Mouse (Mus musculus): ENCODE results near the gene Boc.
A peak's percentile ranks its signal among the peaks of the same experiment; 100 is the strongest.

Gene Boc

DNA sequence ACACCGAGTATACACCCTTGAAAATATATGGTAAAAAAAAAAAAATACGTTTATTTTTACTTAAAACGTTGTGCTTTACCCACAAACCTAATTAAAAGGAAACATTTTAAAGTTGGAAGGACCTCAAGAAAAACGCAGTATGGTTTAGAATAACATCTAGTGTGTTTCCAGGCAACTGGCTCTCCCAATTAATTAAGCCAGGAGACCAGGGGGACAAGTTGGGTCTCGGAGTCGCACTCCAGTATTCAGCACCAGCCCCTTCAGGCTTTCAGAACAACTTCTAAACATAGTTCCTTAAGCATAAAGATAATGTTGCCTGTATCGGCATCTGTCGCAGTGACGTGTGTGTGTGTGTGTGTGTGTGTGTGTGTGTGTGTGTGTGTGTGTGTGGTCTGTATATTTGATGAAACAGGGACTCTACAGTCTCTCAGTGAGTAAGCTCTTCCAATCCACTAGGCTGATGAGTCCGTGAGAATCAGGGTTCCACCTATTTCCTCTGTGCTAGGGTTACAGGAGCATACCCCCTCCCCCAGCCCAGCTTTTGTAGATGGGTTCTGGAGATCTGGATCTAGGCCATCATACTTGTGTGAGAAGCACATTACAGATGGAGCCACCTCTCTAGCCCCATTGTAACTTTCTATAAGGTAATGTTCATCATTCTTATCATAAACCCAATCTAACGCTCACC is 31.3 kb downstream of the Boc start:
- DNase-seq (ENCODE audit: low spot score) = no peak

DNA sequence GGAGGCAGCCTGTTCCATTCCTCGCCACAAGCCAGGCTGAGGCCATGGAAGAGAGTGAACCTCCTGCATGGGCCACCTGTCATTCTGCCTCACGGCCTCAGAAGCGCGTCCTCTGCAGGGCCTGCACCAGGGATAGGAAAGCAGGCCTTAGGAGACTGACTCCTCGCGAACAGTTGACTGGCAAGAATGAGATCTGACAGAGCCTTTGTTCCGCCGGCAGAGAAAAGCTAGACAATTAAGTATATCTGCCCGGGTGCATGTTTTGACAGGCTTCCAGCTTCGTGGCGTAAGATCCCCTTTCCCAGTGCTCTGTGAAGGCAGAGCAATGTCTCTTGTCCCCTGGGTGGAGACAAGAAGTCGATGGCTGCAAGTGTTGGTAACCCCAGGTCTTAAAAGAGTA is 32.0 kb downstream of the Boc start:
- DNase-seq (ENCODE audit: low spot score) = no peak

DNA sequence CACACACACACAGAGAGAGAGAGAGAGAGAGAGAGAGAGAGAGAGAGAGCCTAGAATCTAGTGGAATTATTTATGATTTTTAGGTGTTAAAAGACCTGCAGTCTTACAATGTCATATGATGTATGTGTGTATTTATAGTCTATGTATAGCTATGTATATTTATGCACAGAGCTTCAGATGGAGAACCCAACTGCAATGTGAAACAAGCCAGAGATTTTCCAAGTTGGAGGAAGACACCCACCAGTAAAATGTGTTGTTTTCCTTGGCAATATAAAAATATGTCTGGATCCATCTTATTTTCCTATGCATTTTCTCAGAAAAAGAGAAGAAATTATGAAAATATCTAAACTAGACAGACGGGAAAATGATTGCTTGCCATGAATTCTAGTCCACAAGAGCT is 32.7 kb downstream of the Boc start:
- no peak for DNase-seq (ENCODE audit: low spot score)

DNA sequence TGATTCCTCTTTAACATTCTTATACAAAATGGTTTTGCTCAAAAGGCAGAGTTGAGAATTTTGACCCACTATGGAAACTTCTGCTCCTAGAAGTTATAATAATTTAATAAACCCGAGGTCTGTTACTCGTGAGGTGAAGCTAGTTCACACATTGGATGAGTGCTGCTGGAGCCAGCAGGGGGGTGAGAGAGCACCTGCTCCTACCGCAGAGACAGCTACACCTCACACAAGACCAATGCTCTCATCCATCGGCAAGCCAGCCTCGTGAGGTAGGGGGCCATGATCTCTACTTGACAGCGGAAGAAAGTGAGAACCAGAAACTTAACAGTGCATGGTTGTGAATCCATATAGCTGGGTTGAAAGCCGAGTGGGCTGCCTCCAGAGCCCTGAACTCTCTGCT is 35.1 kb downstream of the Boc start:
- DNase-seq (ENCODE audit: low spot score) = no peak

DNA sequence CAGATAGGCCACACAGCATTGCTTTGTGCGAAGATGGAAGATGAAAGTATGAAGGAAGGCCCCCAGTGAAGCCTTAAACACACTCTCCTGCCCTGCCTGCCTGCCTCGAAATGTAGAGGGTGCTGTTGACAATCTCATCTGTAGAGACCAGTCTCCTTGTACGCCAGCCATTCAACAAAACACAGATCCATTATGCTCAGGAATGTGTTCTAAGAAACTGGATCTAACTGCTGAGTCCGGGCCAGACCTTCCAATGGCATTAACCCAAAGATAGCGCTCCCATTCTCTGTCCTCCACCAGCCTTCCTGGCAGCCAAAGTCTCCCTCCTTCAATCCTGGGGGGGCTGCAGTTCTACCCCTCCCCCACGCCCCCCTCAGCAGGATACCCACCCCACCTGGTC is 42.2 kb downstream of the Boc start:
- DNase-seq (ENCODE audit: low spot score) = no peak

DNA sequence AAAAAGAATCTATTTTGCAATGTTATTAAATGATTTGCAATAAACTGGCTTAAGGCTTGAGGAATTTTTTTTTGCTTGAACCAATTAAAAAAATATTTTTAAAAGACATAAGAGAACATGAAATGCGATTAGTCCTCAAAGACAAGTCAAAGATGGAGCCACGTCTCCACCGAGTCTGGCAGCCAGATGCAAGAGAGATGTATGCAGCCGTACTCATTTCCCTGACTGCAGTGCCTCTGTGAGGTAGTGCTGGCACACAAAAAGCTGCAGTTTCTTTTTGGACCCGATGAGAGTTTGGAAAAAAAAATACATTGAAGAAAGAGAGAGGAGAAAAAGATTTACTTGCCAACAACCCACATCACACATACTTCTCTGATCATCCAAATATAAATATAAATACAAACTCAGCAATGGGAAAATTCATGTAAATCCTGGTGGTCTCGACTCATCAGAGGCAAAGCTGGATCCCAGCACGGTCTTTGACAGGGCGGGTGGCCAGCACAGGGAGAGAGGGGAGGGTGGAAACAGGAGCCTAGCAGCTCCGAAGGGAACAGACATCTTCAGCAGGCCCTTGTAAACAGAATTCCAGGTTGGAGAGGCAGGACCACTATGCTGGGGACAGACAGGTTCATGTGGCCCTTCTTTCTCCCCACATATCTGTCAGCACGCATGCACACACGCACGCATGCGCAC is 48.0 kb downstream of the Boc start:
- no peak for DNase-seq (ENCODE audit: low spot score)

DNA sequence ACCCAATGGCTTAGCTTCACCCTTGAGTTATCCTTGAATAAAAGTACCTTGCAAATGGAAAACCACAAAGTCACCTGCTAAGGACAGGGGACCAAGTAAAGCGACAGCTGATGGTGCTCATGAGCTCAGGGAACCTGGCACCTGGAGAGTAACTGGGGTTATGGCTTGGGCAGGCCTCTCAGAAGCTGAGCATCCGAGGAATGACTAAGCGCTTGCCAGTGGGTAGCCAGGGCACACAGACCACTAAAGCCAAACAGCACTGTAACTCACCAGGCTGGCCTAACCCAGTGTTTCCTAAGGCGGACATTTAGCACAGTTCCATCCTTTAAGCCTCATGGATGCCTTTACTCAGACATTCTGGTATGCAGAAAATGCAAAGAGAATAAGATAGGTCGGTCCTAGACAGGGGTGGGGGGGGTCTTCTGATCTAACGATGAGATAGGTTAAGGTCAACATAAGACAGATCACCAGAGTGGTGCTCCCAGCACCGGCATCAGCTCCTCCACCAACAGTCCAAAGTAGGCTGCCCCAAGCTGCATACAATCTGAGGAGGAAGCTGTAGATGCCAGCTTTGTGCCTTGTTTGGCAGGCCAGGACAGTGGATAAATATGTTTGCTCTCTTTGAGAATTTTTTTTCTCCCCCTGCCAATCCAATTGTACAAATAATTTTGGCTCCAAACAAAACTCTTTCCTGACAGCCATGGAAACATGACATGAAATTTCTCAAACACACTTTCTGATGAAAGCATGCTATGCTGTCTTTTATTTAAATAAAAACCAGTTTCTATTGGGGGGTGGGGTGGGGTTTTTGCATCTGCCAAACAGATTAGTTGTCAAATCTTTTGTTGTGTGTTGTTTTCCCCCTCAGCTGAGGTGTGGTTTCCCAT is 49.0 kb downstream of the Boc start:
- no peak for DNase-seq (ENCODE audit: low spot score)

DNA sequence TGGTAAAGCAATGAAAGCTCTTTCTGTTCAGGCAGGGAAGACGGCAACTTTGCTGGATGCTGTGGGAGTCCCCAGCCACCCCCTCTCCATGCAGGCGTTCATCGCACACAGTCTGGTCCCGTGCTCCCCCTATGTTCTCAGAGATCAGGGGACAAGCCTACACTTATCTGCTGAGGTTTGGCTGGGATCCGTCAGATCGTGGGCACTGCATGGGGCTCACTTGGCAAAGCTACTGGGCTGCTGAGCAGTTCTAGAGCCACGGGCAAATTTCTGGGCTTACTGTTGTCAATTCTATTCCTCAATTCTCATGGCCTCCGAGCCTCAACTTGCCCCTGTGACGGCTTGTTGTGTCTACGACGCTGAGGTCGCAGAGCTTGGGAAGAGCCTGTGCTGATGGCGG is 49.9 kb downstream of the Boc start:
- no peak for DNase-seq (ENCODE audit: low spot score)

DNA sequence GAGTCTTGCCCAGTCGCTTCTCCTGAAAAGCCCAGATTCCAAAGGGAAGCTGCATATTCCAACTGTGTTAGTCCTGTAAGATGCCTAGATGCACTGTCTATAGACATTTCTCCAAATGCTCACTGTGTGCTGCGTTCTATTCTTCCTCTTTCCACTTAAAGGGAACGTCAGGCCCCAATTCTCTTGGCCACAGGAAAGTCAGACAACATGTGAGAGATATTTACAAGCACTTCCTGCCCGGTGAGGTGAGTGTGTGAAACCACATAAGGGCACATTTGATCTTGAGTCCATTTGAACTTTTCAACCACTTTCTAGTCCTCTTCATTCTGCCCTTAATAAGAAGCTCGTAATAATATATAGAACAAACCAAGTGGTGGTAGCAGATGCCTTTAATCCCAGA is 50.7 kb downstream of the Boc start:
- DNase-seq (ENCODE audit: low spot score) = no peak

DNA sequence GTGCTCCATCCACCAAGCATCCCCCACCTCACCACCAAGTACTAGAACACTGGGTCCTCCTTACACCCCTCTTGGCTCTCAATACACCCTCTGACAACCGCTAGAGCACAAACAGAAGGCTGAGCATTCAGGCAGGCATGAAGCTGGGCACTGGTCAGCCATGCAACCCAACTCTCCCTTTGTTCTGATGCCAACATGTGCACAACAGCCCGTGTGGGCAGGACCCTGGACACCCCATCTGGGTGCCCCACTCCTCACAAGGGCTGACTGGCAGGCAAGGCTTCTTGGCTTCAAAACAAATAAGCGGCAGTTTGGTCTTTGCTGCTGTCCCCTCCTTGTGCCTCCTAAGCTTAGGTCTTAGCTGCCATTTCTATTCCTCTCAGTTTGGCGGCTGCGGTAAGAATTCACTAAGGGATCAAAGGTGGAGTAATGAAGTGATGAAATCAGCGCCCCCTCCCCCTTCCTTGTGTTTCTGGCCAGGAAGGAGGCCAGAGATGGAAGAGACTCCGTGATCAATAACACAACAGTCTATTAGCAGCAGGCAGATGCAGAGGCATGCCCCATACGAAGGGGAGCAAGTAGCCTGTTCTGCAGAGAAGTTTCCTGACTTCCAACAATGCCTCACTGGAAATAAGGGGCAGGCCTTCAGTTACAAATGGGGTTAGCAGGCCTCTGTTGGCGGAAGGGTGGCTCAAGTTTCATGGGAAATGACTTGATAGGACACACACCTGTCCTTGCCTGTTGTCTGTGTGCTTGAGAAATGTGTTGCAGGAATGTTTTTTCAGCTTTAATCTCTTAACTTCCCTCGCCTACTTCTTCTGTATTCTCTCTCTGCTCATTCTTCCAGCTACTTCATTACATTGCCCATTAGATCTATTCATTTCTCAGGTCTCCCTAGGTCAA is 51.4 kb downstream of the Boc start:
- DNase-seq (ENCODE audit: low spot score) = no peak

DNA sequence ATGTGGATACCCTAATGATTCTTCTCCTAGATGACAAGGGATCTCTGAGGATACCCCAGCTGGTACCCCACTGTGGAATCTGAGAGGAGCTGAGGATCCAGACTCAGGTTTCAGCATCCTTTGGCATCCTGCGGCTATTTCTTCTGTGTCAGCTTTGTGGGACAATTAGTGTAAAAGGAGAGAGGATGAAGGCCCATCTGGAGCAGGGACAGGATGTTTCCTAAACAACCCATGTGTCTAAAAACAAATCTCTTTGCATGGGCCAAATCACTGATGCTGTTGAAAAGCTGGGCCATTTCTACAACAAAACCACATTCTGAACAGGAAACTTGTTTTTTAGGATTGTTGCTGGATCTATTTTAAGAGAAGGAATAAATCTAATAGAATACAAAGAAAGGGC is 53.5 kb downstream of the Boc start:
- no peak for DNase-seq (ENCODE audit: low spot score)

DNA sequence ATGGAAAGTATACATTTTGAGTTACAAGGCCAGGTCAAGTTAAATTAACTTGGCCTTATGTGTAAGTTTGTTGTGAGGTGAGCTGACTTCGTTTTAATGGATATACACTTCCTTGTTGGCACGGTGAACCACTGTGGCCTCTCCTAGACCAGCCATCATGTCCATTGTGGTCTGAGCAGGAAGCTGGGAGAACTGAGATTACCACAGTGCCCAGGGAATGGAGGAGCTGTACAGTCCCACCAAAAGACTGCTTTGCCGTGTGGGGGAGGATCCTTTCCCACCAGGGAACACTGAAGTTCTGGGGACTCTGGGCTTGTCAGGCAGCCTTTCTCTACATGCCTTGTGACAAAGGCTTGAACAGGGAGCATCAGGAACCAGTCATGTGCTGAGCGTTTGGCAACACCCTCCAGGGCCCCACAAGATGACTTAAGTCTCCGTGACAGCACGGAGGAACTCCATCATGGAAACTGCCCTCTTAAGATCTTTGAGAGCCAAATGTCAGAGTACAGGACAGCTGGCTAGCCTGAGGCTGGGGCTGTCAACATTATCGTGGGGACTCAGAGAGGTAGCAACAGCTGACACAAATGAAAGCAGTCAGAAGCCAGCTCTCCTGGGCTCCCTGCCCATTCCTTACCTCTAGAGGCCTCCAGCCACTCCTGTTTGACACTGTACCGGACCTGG is 55.7 kb downstream of the Boc start:
- no peak for DNase-seq (ENCODE audit: low spot score)

DNA sequence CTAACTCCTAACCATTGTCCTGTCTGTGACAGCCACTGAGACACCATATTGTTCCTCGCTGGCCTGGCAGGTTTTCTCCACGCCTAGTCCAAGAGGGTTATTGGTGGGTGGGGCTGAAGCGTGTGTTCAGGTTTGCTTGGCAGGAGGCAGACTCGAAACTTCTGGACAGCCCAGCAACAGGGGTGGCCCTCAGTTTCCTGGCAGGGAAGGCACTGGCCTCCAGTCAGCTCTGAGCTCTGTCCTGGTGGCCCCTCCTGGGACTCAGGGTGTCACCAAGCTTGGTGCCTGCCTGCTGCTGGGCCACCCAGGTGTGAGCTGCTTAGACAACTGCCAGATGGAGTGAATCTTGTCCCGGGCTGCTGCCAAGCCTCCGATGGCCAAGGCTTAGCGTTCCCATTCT is 56.4 kb downstream of the Boc start:
- peak; percentile 30 for DNase-seq (ENCODE audit: low spot score)

DNA sequence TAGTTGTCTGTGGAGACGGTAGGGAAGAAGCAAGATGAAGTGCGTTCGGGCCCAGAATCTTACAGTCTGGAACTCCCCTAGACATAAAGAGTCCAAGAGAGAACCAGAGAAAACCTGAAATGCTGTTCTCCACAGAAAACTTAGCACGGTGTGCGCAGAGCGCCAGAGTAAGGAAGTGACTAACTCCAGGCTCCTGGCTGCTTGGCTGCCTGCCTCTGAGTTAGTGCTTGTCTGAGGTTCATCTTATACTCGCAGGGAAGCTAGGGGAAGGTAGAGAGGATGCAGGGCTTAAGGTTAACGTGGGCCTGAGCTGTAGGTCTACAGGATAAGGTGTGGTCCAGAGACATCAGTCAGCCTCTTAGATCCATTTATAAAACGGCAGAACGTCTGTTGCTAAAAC is 56.9 kb downstream of the Boc start:
- DNase-seq (ENCODE audit: low spot score) = no peak

DNA sequence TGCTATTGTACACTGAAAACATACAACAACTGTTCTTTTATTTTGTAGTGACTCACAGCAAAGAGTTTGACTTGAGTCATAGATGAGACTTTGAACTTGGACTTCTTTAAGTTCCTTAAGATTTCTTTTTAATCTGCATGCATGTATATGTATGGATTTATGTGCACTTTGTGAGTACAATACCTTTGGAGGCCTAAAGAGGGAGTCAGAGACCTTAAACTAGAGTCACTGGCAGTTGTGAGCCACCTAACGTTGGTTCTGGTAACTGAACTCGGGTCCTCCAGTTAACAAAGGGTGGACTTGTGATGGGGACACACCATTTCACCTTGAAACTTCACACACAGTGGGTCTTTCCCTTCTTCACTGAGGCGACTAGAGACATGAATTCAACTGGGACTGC is 60.2 kb downstream of the Boc start:
- no peak for DNase-seq (ENCODE audit: low spot score)

DNA sequence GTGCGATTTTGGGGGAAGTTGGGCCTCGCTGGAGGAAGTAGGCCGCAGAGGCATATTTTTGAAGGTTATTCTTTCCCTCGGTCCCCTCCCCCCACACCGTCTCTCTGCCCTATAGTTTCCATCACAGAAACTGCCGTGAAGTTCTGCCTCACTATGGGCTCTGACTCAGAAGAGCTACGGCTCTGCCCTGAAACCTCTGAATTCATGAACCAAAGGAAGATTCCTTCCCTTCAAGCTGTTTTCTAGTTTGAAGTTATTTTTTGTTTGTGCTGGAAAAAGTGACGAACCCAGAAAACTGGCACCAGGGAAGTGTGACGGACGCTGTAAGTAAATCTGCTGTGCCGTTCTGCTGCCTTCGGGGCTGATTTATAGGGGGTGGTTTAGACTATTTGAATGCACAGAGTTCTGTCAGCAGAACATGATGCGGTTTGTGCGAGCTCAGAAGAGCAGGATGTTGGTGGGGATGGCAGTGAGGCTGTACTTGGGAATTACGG is 61.7 kb downstream of the Boc start:
- DNase-seq (ENCODE audit: low spot score) = no peak

DNA sequence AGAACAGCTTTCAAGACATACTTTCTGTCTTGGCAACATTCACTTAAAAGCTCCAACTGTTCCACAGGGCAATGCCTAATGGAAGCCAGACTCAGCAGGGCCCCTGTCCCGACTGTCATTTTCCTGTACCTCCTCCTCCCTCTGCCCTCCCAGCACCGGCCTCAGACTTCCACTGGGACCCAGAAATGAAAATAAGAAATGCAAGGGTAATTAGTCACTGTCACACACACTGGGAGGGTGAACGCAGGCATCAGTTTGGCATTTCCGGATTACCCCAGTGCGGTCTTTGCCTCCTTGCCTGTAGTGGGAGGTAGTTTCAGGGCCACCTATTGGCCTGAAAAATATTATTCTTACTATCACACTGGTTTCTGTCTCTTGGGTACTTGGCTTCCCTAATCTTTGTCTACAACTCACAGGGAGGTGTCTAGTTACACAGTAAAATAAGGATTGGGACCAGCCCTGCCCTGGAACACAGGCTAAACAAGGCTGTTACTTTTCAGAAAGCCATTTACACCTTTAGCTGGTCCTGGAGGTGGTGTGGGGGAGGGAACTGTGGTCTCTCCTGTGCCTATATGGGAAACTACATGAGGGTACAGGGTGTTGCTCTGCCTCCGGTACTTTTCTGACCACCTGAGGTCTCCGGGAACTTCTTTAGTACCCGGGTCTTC is 64.1 kb downstream of the Boc start:
- no peak for DNase-seq (ENCODE audit: low spot score)

DNA sequence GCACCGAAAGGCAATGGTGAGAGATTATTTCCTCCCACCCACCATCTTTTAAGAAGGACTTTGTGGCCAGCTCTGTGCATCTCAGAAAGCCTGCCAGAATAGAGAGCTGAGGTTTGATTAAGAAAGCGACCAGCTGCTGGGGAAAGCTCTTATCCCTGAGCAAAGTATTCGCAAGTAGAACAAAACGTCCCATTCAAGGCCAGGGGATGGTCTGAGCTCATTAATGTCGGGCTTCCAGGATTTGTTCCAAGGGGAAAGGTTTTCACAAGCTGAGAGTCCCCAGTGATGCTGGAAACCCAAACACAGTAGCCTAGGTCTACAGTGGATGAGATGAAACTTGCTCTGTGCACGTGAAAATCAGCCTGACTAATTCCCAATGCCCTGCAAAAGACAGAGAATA is 64.8 kb downstream of the Boc start:
- peak; percentile 43 for DNase-seq (ENCODE audit: low spot score)

DNA sequence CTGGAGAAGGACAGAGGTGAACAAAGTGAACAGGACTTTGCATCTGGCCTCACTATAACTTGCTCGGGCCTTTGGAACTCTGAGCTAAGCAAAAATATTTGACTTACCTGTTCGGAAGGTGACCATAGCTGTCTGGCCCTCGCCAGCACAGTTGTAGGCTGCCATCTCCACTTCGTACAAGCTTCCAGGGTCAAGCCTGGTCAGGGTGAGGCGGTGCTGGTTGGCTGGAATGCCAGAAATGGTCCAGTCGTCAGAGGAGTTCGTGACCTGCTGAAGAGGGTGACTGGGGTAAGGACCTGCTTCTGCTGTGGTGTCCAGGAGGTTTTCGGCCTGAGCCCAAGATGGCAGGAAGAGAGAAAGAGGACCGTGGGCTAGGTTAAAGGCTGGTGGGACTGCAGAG is 66.0 kb downstream of the Boc start:
- no peak for DNase-seq (ENCODE audit: low spot score)

DNA sequence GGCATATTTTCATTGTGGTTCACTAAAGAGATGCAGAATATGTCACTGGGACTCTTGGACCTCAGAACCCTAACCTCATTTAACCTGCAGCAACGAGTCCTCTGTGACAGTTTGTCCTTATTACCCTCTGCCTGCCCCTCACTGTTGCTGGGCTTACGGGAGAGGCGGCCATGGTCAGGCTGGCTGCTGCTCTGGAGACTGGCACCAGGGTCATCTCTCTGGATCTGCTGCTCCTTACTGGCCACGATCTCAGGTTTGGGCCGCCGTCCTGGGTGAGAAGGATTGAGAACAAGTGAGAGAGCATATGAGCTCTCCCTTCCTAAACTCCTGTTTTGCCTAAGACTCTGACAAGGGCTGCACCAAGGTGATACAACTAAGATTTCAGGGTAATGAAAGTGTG is 66.5 kb downstream of the Boc start:
- DNase-seq (ENCODE audit: low spot score) = no peak

DNA sequence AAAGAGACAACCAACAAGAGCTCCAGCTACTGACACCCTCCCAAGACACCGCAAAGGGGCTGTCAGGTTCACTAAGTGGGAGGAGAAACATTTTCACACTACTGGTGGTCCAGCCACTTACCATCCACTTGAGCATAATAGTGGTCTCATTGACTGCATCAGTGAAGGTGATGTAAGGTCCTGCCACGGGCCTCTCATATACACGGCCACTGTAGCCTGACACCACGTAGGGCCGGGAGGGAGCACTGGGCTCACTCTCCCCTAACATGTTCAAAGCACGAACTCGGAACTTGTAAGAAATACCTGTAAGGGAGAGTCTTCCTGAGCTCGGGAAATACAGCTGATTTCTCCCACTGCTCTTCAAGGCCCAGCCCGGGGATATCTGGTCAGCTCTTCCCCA is 67.6 kb downstream of the Boc start:
- DNase-seq (ENCODE audit: low spot score) = no peak
